Mouse (Mus musculus) regulatory T cell (primary cell): ENCODE results near the gene Mast4.
"Not testable (repeated sequence)": the region's sequence is repeated elsewhere in the genome, so short reads cannot be mapped to it uniquely, and the experiment has no call there.

Experiments used
- in situ Hi-C: fragments of 300-600 bp; cut with MboI, MseI; formaldehyde crosslinking; loops from one replicate; pipeline ENCODE4 v1.15.1; 2025; ENCODE audit warnings: high pct_unique_total_duplicates

Mast4 gene

GRCm38 (mm10) chr13:103334392-103334686 lies at the start of gene Mast4:
Gene Mast4, minus strand, starts transcription at chr13:103334497.
- in situ Hi-C loops: no loop called here

GRCm38 (mm10) chr13:103374495-103374894 lies 40.2 kb upstream of the Mast4 start:
- in situ Hi-C loops: loop anchor here (5.0 kb wide), 1 partner anchor 567 kb away; no protein-coding TSS in a partner anchor

DNA sequence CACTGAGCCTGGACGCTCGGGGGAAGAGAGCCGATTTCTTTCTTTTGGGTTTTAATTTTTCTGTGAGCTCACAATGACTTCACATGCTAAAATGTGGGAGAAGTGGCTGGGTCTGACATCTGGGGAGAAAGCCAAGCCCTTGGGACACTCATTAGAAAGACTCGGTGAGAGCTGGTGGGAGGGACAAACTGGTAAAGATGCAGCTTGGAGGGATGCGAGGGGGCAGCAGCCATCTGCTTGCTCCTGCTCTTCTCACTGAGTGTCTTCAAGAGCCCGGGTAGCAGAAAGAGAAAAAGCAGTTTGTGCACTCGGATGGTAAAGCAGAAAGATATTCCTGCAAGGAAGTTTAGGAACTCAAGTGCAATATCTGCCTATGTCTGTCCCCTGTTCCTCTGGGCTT lies 34.9 kb upstream of the Mast4 start:
- in situ Hi-C loops: no loop called here

DNA sequence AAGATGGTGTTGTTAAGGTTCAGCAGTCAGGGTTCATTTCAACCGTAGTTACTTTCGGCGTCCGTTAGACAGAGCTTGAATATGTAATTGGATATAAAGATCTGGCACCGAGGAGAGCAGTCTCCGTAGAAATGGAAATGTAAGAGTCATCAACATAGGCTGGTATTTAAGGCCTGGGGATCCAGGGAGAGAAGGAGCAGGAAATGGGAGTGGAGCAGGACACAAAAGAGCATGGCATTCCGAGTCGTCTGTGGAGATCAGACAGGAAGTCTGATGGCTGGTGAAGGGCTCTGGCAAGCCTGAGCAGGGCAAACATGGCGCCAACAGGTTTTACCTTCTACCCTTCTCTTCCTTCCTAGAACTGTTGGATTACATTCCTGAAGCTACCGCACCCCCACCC lies 28.9 kb upstream of the Mast4 start:
- in situ Hi-C loops: no loop called here

- in situ Hi-C loops: not testable (repeated sequence)
Measured at GRCm38 (mm10) chr13:103357415-103357814, 23.1 kb upstream of the Mast4 start.

GRCm38 (mm10) chr13:103356909-103357308 lies 22.6 kb upstream of the Mast4 start:
- in situ Hi-C loops: not testable (repeated sequence)

- in situ Hi-C loops: no loop called here
Measured at GRCm38 (mm10) chr13:103354737-103355136, 20.4 kb upstream of the Mast4 start.

DNA sequence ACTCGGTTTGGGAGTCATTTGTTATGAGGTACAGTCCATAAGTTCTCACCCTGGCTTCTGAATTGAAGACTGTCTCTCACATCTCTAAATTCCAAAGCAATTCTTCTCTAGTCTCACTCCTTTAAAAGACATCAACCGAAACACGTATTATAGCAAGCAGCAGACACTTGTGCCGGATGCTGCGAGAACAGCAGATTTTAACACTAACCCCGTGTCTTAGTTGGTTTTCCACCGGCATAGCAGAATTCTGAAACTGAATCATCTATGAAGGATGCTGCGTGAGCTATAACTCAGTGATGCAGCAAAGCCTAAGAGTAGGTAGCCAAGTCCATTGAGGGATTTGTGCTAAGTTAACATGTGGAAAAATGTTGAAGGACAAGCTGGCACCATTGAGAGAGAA lies 10.5 kb upstream of the Mast4 start:
- in situ Hi-C loops: no loop called here

- in situ Hi-C loops: no loop called here
Measured at GRCm38 (mm10) chr13:103344006-103344720, 9.9 kb upstream of the Mast4 start.

DNA sequence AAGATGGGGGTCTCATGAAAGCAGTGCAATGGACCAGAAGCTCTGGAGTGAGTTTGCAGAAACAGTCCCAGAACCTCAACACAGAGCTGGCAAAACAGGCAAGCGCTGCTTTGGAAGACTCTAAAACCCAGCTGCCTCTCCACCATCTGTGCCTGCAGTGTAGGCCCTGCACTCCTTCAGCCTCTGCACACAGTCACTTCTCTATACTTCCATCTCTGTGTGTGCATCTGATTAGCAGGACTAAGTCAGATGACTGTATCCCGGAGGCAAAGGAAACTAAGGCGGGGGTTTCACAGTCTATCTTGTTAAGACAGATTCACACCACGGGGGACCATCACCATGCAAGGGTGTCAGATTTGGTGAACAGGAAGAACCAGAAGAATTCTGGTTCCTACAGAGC lies 6.7 kb upstream of the Mast4 start:
- in situ Hi-C loops: no loop called here

- in situ Hi-C loops: no loop called here
Measured at GRCm38 (mm10) chr13:103338616-103339015, 4.3 kb upstream of the Mast4 start.

DNA sequence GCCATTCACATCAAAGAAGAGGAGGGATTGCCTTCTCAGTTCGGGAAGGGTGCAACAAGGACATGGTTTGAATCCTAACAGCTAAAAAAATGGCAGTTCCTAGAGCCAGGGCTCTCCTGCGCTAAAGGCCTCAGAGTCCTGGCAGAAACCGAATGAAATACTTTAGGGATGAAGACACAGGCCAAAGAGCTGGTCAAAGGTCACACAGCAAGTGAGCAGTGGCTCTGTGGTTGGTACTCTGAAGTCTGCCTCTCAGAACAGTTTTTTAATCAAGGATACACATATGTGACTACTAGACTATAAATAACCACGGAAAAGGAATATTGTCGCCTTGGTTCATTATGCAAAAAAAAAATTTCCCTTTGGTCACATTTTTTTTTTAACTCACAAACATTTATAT lies 1.9 kb upstream of the Mast4 start:
- in situ Hi-C loops: no loop called here

DNA sequence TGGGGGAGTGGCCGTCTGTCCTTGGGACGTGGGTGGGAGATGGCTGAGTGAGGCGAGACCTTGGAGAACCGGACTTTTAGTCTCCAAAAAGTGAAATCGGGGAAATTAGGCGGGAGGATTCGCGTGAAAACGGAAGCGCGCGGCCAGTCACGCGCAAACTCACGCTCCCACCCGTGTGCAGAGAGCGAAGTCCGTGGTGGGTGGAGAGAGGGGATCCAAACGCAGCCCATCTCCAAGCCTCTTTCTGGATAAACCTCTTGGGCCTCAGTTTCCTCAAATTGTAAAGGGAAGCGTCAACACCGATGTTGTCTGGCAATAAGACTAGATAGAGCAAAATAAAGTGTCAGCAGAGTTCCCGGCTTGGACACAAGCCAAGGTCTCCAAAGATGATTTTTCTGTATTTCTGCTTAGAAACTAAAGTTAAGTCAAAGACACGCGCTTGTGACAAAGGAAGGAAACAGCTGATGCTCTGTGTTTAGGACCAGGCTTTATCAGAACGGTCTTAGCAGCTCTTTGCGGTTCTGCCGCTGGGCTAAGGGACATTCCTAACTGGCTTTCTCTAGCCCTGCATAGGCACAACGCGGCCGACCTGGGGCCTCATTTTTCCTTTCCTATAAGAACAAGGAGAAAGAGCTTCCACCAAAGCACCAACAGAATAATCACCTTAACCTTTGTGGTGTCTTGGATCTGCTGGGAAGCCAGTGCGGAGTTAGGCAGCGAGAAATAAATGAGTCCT lies 594 bp upstream of the Mast4 start:
- in situ Hi-C loops: no loop called here

DNA sequence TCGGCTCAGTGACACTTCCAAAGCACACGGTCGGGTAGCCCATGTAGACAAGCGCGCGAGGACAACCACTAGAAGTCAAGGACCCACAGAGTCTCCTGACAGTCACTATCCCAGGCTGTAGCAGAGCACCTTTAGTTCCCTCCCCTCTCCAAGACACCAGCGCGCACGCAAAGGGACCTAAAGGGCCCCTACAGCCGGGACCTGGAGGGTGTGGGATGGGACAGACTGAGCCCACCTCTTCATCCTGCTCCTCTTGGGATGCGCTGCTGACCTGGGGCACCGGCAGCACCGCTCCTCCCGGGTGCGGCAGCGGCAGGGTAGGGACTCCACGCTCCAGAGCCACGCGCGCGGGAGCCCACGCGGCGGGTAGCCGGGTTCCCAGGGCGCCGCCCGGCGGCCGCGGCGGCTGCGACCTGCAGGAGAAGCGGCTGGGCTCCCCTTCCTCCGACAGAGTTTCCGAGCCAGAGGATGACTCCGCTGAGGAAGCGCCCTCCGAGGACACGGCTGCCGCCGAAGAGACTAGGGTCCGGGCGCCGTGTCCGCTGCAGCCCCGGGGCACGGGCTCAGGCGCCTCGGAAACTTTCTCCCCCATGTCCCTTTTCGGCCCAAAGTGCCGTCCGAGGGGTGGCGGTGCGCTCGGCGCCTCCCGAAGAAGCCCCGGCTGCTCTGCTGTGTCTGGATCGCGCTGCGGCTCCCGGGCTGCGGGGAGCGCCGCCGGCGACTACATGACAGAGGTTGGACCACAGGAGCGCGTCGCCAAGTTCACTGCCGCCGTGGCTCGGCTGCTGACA lies 501 bp downstream of the Mast4 start:
- in situ Hi-C loops: no loop called here

DNA sequence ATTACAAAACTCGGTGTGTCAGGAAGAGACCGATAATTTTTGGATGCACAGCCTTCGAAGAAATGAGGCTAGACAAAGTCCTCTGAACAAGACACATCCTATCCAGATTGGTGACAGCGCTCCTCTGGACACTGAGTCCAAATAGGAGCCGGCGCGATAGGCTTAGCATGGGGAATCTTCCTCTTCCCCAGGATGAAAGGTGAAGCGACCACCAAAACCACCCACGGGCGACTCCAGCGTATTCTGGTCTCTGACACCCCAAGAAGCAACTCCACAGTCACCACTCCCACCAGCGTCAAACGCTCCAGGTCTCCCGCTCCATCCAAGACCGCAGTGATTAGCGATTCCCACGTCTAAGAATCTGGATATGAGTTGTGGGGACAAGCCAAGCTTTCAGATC lies 1.1 kb downstream of the Mast4 start:
- in situ Hi-C loops: no loop called here

DNA sequence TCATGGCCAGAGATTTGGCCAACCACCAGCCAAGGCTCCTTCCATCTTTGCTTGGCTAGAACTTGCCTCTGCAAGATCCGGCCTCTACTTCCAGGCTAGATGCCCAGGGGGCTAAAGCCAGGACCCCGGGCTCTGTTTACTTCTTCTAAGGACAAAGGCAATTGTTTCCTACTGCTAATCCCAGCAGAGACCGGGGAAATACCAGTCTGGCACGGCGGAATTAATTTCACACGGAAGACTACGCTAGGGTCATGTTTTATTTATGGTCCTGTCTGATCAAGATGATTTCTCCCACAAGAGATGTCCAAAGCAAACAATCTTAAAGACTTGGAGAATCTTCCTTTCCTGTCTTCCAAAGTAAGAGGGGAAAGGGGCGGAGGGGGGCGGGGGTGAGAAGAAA lies 1.6 kb downstream of the Mast4 start:
- in situ Hi-C loops: no loop called here

DNA sequence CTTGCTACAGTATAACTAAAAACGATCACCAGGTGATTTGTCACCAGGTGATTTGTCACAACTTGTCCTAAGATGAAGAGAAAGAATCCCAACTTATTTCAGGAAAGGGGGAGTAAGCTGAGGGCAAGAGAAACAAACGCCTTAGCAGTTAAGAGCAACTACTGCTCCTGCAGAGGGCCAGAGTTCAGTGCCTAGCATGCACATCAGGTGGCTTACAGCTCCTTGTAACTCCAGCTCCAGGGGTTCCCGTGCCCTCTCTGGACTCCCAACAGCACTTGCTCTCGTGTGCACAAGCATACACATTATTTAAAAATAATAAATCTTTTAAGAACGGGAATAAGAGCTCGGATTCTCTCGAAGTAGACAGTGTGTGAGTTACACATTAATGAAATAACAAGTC lies 3.2 kb downstream of the Mast4 start:
- in situ Hi-C loops: no loop called here

DNA sequence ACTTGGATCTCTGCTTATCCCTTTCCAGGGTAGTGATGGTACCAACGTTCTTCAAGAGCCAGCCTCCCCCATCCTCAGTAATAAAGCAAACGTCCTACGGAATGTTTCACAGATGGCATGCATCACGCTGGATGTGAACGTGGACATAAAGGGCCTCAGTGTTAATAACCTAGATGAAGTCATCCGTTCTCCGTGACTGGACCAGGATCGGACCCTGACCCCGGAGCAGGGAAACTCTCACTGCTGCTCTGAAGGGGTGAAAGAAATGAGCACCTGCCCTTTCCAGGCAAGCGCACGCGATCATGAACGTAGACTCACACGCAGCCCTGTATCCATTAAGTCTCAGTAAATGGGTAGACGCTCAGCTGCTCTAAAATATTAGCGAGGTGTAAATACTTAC lies 6.0 kb downstream of the Mast4 start:
- in situ Hi-C loops: no loop called here

- in situ Hi-C loops: no loop called here
Measured at GRCm38 (mm10) chr13:103327843-103328242, 6.5 kb downstream of the Mast4 start.

GRCm38 (mm10) chr13:103326186-103326585 lies 8.1 kb downstream of the Mast4 start:
- in situ Hi-C loops: no loop called here

DNA sequence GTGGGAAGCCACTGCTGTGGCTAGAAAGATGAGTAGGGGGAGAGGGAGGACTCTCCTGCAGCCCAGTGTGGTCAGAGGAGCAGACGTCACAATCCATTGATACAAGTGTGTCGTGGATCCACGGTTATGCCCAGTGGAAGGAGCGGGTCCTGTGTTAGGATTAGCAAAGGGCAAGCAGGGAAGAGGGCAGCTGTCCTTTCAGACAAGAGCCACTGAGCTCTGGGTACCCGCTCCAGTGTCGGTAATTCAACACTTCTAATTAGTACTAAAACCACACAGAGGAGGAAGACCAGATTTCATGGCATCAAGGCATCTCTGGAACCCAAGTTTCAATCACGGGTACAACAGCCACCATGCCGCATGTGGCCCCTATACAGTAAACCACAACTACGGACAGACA lies 14.4 kb downstream of the Mast4 start:
- in situ Hi-C loops: loop anchor here (25.0 kb wide), 1 partner anchor 883 kb away; no protein-coding TSS in a partner anchor

GRCm38 (mm10) chr13:103319317-103319716 lies 15.0 kb downstream of the Mast4 start:
- in situ Hi-C loops: loop anchor here (25.0 kb wide), 1 partner anchor 882 kb away; no protein-coding TSS in a partner anchor
